Mouse (Mus musculus): ENCODE data around the gene Brsk1.

- no peak for TF ChIP-seq CTCF (IDR thresholded peaks at IDR 0.05; ENCODE audit: control insufficient read depth, insufficient read depth, insufficient replicate concordance, low read depth, low read length)
- peak; percentile 95 for TF ChIP-seq POLR2A (IDR thresholded peaks at IDR 0.05; ENCODE audit: control insufficient read depth, low read depth, low read length)
These were observed 31.4 kb upstream of the Brsk1 start, which contains the start of gene Ppp6r1 for GRCm38 (mm10) chr7:4658912-4659551.
